Comparison of ENCODE assay signal across 8 mouse cellular contexts in the genomic region with DNA sequence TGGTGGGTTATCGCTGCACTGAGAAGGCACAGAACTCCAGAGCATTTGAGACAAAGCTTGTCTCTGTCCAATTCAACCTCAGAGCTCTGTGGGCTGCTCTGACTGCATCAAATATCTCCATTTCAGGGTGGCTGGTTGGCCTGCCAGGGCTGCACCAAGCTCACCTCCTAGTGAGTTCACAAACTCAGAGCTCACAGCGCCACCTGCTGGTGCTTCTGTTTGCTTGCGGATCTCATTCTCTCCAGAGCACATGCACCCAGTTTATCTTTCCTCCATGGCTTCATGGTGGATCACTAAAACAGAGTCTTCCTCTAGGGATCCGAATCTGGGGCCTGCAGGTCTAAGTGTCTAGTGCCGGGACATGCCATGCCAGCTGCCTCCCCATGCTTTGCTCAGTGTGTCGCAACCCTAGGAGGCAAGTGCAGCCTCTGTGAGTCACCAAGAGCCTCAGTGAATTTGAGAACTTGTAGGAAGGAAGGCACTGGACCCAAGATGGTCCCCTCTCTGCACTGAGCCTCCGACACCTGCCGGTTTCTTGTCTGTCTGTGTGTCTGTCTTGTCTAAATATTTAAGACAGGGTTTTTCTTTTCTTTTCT. TPM values are rescaled to one million over a fixed set of nuclear protein-coding genes. Genes with fewer than 3 reads are reported as not detected.
DNase-seq lines count a peak whose midpoint lies in the region; ATAC-seq and TF ChIP-seq lines count a peak whose summit lies in the region.

No protein-coding gene starts in this region.

- DNase-seq in intestine, embryonic 14.5 days (ENCODE audit: low spot score), result peak; percentile 91
- peak; percentile 61 for DNase-seq in forelimb bud, embryonic 11.5 days (ENCODE audit: low read depth, low spot score)
- peak; percentile 32 to 72 for DNase-seq in kidney, adult 8-10 months
- peak; percentile 89 for DNase-seq in limb, embryonic 14.5 days (ENCODE audit: low spot score)
- peak; percentile 93 for DNase-seq in naive thymus-derived CD4-positive, alpha-beta T cell, adult 2 months (ENCODE audit: low read depth)
- peak; percentile 36 to 80 for DNase-seq in spleen, postnatal 4 days (ENCODE audit: low spot score in 2 of 2)

- peaks cover 17% of the 10 kb centered on the region for H3K27me3 ChIP-seq in intestine, embryonic 14.5 days (replicated peaks; ENCODE audit: control insufficient read depth, insufficient read depth, low read length)
- H3K27me3 ChIP-seq in intestine, embryonic 16.5 days (replicated peaks; ENCODE audit: control insufficient read depth, insufficient read depth, low read length), result no peaks in the 10 kb centered on the region
- 0 out of 2 replicates have a peak, but pooled peaks cover 8% of the 10 kb centered on the region for H3K27me3 ChIP-seq in limb, embryonic 14.5 days (ENCODE audit: control insufficient read depth, insufficient read depth, low read length)

- no peaks in the 10 kb centered on the region for H3K36me3 ChIP-seq in intestine, embryonic 14.5 days (ENCODE audit: control insufficient read depth, insufficient read depth, low read length)
- no peaks in the 10 kb centered on the region for H3K36me3 ChIP-seq in intestine, embryonic 16.5 days (ENCODE audit: control insufficient read depth, insufficient read depth, low read length)
- no peaks in the 10 kb centered on the region for H3K36me3 ChIP-seq in limb, embryonic 14.5 days (ENCODE audit: control insufficient read depth, insufficient read depth, low read length)

- ATAC-seq in intestine, embryonic 14.5 days (replicated peaks; ENCODE audit: low FRiP score, low TSS enrichment, low read depth), result 0 out of 2 replicates have a peak, but pooled peaks have one; percentile 44
- ATAC-seq in intestine, embryonic 16.5 days, result no peak
- ATAC-seq in limb, embryonic 14.5 days (ENCODE audit: low FRiP score, low read depth), result no peak

- no peak for TF ChIP-seq POLR2A in bone marrow, adult 2 months (IDR thresholded peaks at IDR 0.05; ENCODE audit: borderline replicate concordance, control insufficient read depth, low read depth, low read length)
- no peak for TF ChIP-seq POLR2A in limb, embryonic 14.5 days (IDR thresholded peaks at IDR 0.05; ENCODE audit: borderline replicate concordance, extremely low read depth, insufficient read depth, insufficient read length)

- H3K27ac ChIP-seq in intestine, embryonic 14.5 days (ENCODE audit: low read depth), result no peak overlapping the region
- H3K27ac ChIP-seq in intestine, embryonic 16.5 days (ENCODE audit: low read length), result no peak overlapping the region
- H3K27ac ChIP-seq in bone marrow, adult 2 months (ENCODE audit: control insufficient read depth, insufficient read depth, low read depth, low read length, poor library complexity), result no peak overlapping the region
- H3K27ac ChIP-seq in limb, embryonic 14.5 days (replicated peaks; ENCODE audit: low read depth, low read length), result no peak overlapping the region

- peak; percentile 88 for TF ChIP-seq CTCF in bone marrow, adult 2 months (IDR thresholded peaks at IDR 0.05; ENCODE audit: control insufficient read depth, insufficient read depth, low read length)

- no peak overlapping the region for H3K4me2 ChIP-seq in intestine, embryonic 14.5 days (ENCODE audit: low read length)
- H3K4me2 ChIP-seq in intestine, embryonic 16.5 days (ENCODE audit: low read depth, low read length), result no peak overlapping the region
- no peak overlapping the region for H3K4me2 ChIP-seq in limb, embryonic 14.5 days (replicated peaks; ENCODE audit: low read depth, low read length, severe bottlenecking)

- H3K9ac ChIP-seq in intestine, embryonic 14.5 days (ENCODE audit: low read length), result no peak overlapping the region
- H3K9ac ChIP-seq in intestine, embryonic 16.5 days (ENCODE audit: low read depth, low read length), result no peak overlapping the region
- H3K9ac ChIP-seq in limb, embryonic 14.5 days (ENCODE audit: low read depth, low read length, severe bottlenecking), result no peak overlapping the region

- no peaks in the 10 kb centered on the region for H3K9me3 ChIP-seq in intestine, embryonic 14.5 days (ENCODE audit: control insufficient read depth, low read length)
- no peaks in the 10 kb centered on the region for H3K9me3 ChIP-seq in intestine, embryonic 16.5 days (ENCODE audit: control insufficient read depth, low read length)
- H3K9me3 ChIP-seq in limb, embryonic 14.5 days (ENCODE audit: control insufficient read depth, low read length), result no peaks in the 10 kb centered on the region

- H3K4me3 ChIP-seq in intestine, embryonic 14.5 days (ENCODE audit: low read depth, low read length), result no peak overlapping the region
- no peak overlapping the region for H3K4me3 ChIP-seq in intestine, embryonic 16.5 days (ENCODE audit: low read length)
- H3K4me3 ChIP-seq in bone marrow, adult 2 months (replicated peaks; ENCODE audit: control insufficient read depth, low read depth, low read length), result no peak overlapping the region
- no peak overlapping the region for H3K4me3 ChIP-seq in limb, embryonic 14.5 days (replicated peaks; ENCODE audit: low read length)

- 30% methylated on average over 8 of the region's 8 CpGs for WGBS in intestine, embryonic 14.5 days
- WGBS in intestine, embryonic 16.5 days, result 31% methylated on average over 8 of the region's 8 CpGs
- WGBS in bone marrow, adult 2 months, result 24% methylated on average over 8 of the region's 8 CpGs
- 31% methylated on average over 8 of the region's 8 CpGs for WGBS in limb, embryonic 14.5 days

- H3K4me1 ChIP-seq in intestine, embryonic 14.5 days (replicated peaks; ENCODE audit: control insufficient read depth, insufficient read depth, low read length), result no peaks in the 10 kb centered on the region
- no peaks in the 10 kb centered on the region for H3K4me1 ChIP-seq in intestine, embryonic 16.5 days (ENCODE audit: control insufficient read depth, insufficient read depth, low read length)
- no peaks in the 10 kb centered on the region for H3K4me1 ChIP-seq in bone marrow, adult 2 months (ENCODE audit: control insufficient read depth, insufficient read depth, low read length)
- no peaks in the 10 kb centered on the region for H3K4me1 ChIP-seq in limb, embryonic 14.5 days (ENCODE audit: control insufficient read depth, insufficient read depth, low read length)

RNA-seq across cellular contexts. Expression of gene H2-T3, which starts 3.6 kb away (rescaled TPM):
- polyA plus RNA-seq in intestine, embryonic 14.5 days (2014; fragmentation: Nextera tagmentation; extraction: Ambion mirVana), result 7.9 and 8.2 TPM in 2 replicates
- polyA plus RNA-seq in intestine, embryonic 16.5 days (2015; fragmentation: Nextera tagmentation; extraction: Ambion mirVana), result 42.3 and 46.9 TPM in 2 replicates
- 0.80 TPM in 1 of 2 replicates, not detected in the other for polyA plus RNA-seq in bone marrow, adult 2 months (2011; ENCODE audit: insufficient read depth, insufficient read length, low replicate concordance, missing spikeins)
- 0.09 TPM in 1 of 2 replicates, not detected in the other for polyA plus RNA-seq in limb, embryonic 14.5 days (2012; rRNA removed)
- polyA plus RNA-seq in limb, embryonic 14.5 days (2014; fragmentation: Nextera tagmentation; extraction: Ambion mirVana), result not detected in 2 replicates

RNA-seq across cellular contexts. Expression of gene Gm8909, which starts 25.3 kb away (rescaled TPM):
- 0.13 TPM in 1 of 2 replicates, not detected in the other for polyA plus RNA-seq in intestine, embryonic 14.5 days (2014; fragmentation: Nextera tagmentation; extraction: Ambion mirVana)
- 1.9 and 3.5 TPM in 2 replicates for polyA plus RNA-seq in intestine, embryonic 16.5 days (2015; fragmentation: Nextera tagmentation; extraction: Ambion mirVana)
- polyA plus RNA-seq in bone marrow, adult 2 months (2011; ENCODE audit: insufficient read depth, insufficient read length, low replicate concordance, missing spikeins), result 3.0 TPM in 1 of 2 replicates, not detected in the other
- polyA plus RNA-seq in limb, embryonic 14.5 days (2012; rRNA removed), result 0.05 TPM in 1 of 2 replicates, not detected in the other
- polyA plus RNA-seq in limb, embryonic 14.5 days (2014; fragmentation: Nextera tagmentation; extraction: Ambion mirVana), result not detected in 2 replicates
